Comparison of ENCODE assay signal across 8 mouse cellular contexts in genomic region chr17:12915881-12916583, GRCm38 (mm10). TPM values are rescaled to one million over a fixed set of nuclear protein-coding genes. Genes with fewer than 3 reads are reported as not detected.
DNase-seq lines count a peak whose midpoint lies in the region; ATAC-seq and TF ChIP-seq lines count a peak whose summit lies in the region.

Mrpl18 (minus strand) TSS chr17:12916345.

- H3K36me3 ChIP-seq in forebrain, embryonic 10.5 days (replicated peaks), result peaks cover 74% of the 10 kb centered on the region
- H3K36me3 ChIP-seq in heart, embryonic 15.5 days, result peaks cover 52% of the 10 kb centered on the region
- H3K36me3 ChIP-seq in liver, embryonic 14.5 days (replicated peaks; ENCODE audit: control insufficient read depth, insufficient read depth, low read depth), result peaks cover 61% of the 10 kb centered on the region
- peaks cover 13% of the 10 kb centered on the region for H3K36me3 ChIP-seq in neural tube, embryonic 11.5 days (ENCODE audit: control insufficient read depth, insufficient read depth, low read length)
- peaks cover 9% of the 10 kb centered on the region for H3K36me3 ChIP-seq in stomach, postnatal 0 days (ENCODE audit: control insufficient read depth, insufficient read depth, low read length)

- peaks cover 17% of the 10 kb centered on the region for H3K4me1 ChIP-seq in forebrain, embryonic 10.5 days
- peaks cover 14% of the 10 kb centered on the region for H3K4me1 ChIP-seq in heart, embryonic 15.5 days (replicated peaks)
- peaks cover 5 to 8% of the 10 kb centered on the region in 2 experiments; a peak in 3 of 4 replicates for H3K4me1 ChIP-seq in liver, embryonic 14.5 days (replicated peaks; ENCODE audit: control insufficient read depth in 2 of 2, insufficient read depth in 2 of 2, low read length in 1 of 2)
- no peaks in the 10 kb centered on the region; the same call in 1 of the 2 replicates for H3K4me1 ChIP-seq in neural tube, embryonic 11.5 days (ENCODE audit: control insufficient read depth, insufficient read depth, low read length)
- H3K4me1 ChIP-seq in stomach, postnatal 0 days (replicated peaks; ENCODE audit: control insufficient read depth, insufficient read depth), result peaks cover 4% of the 10 kb centered on the region; the same call in 1 of the 2 replicates

- H3K9me3 ChIP-seq in forebrain, embryonic 10.5 days, result no peaks in the 10 kb centered on the region
- no peaks in the 10 kb centered on the region for H3K9me3 ChIP-seq in heart, embryonic 15.5 days (replicated peaks)
- H3K9me3 ChIP-seq in liver, embryonic 14.5 days (ENCODE audit: control insufficient read depth, low read length), result no peaks in the 10 kb centered on the region
- H3K9me3 ChIP-seq in neural tube, embryonic 11.5 days (ENCODE audit: control insufficient read depth, low read length), result no peaks in the 10 kb centered on the region
- no peaks in the 10 kb centered on the region for H3K9me3 ChIP-seq in stomach, postnatal 0 days (ENCODE audit: control insufficient read depth, low read length)

- under 1% methylated on average over 56 of the region's 56 CpGs for WGBS in forebrain, embryonic 10.5 days
- WGBS in heart, embryonic 15.5 days, result under 1% methylated on average over 56 of the region's 56 CpGs
- WGBS in liver, embryonic 14.5 days (ENCODE audit: insufficient replicate concordance), result under 1% methylated on average over 56 of the region's 56 CpGs
- under 1% methylated on average over 56 of the region's 56 CpGs for WGBS in neural tube, embryonic 11.5 days
- under 1% methylated on average over 56 of the region's 56 CpGs for WGBS in stomach, postnatal 0 days

- DNase-seq in CD8-positive naive resting alpha-beta T cell, adult 2 months (ENCODE audit: low read depth in 2 of 2, low spot score in 2 of 2), result peak; percentile 96
- peak; percentile 99 for DNase-seq in c-Kit-positive CD71-negative TER-119-negative erythroid progenitor cells, embryonic 14.5 days (ENCODE audit: low read depth)
- peak; percentile 100 for DNase-seq in forebrain, embryonic 10.5 days (ENCODE audit: extremely low spot score, low spot score)
- peak; percentile 99 to 100 for DNase-seq in kidney, postnatal 25 days
- DNase-seq in liver, embryonic 14.5 days (ENCODE audit: low read depth in 3 of 3, low spot score in 3 of 3), result peak; percentile 99
- peak; percentile 99 for DNase-seq in neural tube, embryonic 11.5 days (ENCODE audit: low spot score)
- DNase-seq in stomach, postnatal 0 days (ENCODE audit: low spot score), result peak; percentile 100

- TF ChIP-seq EP300 in liver, embryonic 14.5 days (IDR thresholded peaks at IDR 0.05; ENCODE audit: low read depth), result no peak
- no peak for TF ChIP-seq EP300 in stomach, postnatal 0 days (optimal IDR thresholded peaks at IDR 0.05)

- peak within 1 kb of the TSS; percentile 96 for H3K27ac ChIP-seq in forebrain, embryonic 10.5 days
- H3K27ac ChIP-seq in heart, embryonic 15.5 days, result peak within 1 kb of the TSS; percentile 93
- peak within 1 kb of the TSS; percentile 73 for H3K27ac ChIP-seq in liver, embryonic 14.5 days
- H3K27ac ChIP-seq in neural tube, embryonic 11.5 days (ENCODE audit: low read depth, low read length), result peak within 1 kb of the TSS; percentile 85
- peak within 1 kb of the TSS; percentile 97 for H3K27ac ChIP-seq in stomach, postnatal 0 days (replicated peaks)

- H3K27me3 ChIP-seq in forebrain, embryonic 10.5 days (ENCODE audit: poor library complexity, severe bottlenecking), result no peaks in the 10 kb centered on the region
- H3K27me3 ChIP-seq in heart, embryonic 15.5 days, result no peaks in the 10 kb centered on the region
- H3K27me3 ChIP-seq in liver, embryonic 14.5 days (ENCODE audit: control insufficient read depth, insufficient read depth, low read length), result no peaks in the 10 kb centered on the region
- H3K27me3 ChIP-seq in neural tube, embryonic 11.5 days (ENCODE audit: control insufficient read depth, insufficient read depth, low read length), result no peaks in the 10 kb centered on the region
- H3K27me3 ChIP-seq in stomach, postnatal 0 days (ENCODE audit: control insufficient read depth, insufficient read depth, low read length), result no peaks in the 10 kb centered on the region

- H3K9ac ChIP-seq in heart, embryonic 15.5 days, result peak within 1 kb of the TSS; percentile 98
- H3K9ac ChIP-seq in liver, embryonic 14.5 days (replicated peaks), result peak within 1 kb of the TSS; percentile 90
- H3K9ac ChIP-seq in neural tube, embryonic 11.5 days (ENCODE audit: low read length), result peak within 1 kb of the TSS; percentile 97
- H3K9ac ChIP-seq in stomach, postnatal 0 days (ENCODE audit: low read length), result peak within 1 kb of the TSS; percentile 86

- H3K4me2 ChIP-seq in heart, embryonic 15.5 days, result peak within 1 kb of the TSS; percentile 84
- H3K4me2 ChIP-seq in liver, embryonic 14.5 days (ENCODE audit: low read depth), result peak within 1 kb of the TSS; percentile 91
- peak within 1 kb of the TSS; percentile 86 for H3K4me2 ChIP-seq in neural tube, embryonic 11.5 days (ENCODE audit: low read depth)
- H3K4me2 ChIP-seq in stomach, postnatal 0 days (replicated peaks; ENCODE audit: low read depth), result peak within 1 kb of the TSS; percentile 81

- no peak for TF ChIP-seq CTCF in liver, embryonic 14.5 days (IDR thresholded peaks at IDR 0.05; ENCODE audit: low read depth)
- no peak; the same call in 1 of the 2 replicates for TF ChIP-seq CTCF in stomach, postnatal 0 days (IDR thresholded peaks at IDR 0.05; ENCODE audit: low read depth)

- peak within 1 kb of the TSS; percentile 80 for H3K4me3 ChIP-seq in forebrain, embryonic 10.5 days
- H3K4me3 ChIP-seq in heart, embryonic 15.5 days, result peak within 1 kb of the TSS; percentile 87
- peak within 1 kb of the TSS; percentile 73 to 88 for H3K4me3 ChIP-seq in liver, embryonic 14.5 days (ENCODE audit: insufficient read depth in 1 of 2, low read depth in 2 of 2, low read length in 2 of 2)
- H3K4me3 ChIP-seq in neural tube, embryonic 11.5 days (ENCODE audit: low read depth, low read length), result peak within 1 kb of the TSS; percentile 92
- peak within 1 kb of the TSS; percentile 61 for H3K4me3 ChIP-seq in stomach, postnatal 0 days (ENCODE audit: low read depth, low read length)

- peak; percentile 99 for ATAC-seq in heart, embryonic 15.5 days (replicated peaks; ENCODE audit: insufficient number of reproducible peaks, insufficient read depth, low FRiP score, low read depth)
- ATAC-seq in liver, embryonic 14.5 days (ENCODE audit: insufficient read depth), result peak; percentile 97
- peak; percentile 99 for ATAC-seq in neural tube, embryonic 11.5 days (ENCODE audit: insufficient read depth, low FRiP score, low TSS enrichment)
- peak; percentile 100 for ATAC-seq in stomach, postnatal 0 days (ENCODE audit: low FRiP score, low TSS enrichment)

RNA-seq across cellular contexts. Expression of gene Mrpl18, which starts in this region (rescaled TPM):
- 199 and 207 TPM in 2 replicates for polyA plus RNA-seq in forebrain, embryonic 10.5 days (2016; fragmentation: Nextera tagmentation; extraction: Ambion mirVana)
- polyA plus RNA-seq in heart, embryonic 15.5 days (2015; fragmentation: Nextera tagmentation; extraction: Ambion mirVana), result 165 and 199 TPM in 2 replicates
- 45.5 and 55.4 TPM in 2 replicates for polyA plus RNA-seq in liver, embryonic 14.5 days (2012; rRNA removed)
- polyA plus RNA-seq in liver, embryonic 14.5 days (2014; fragmentation: Nextera tagmentation; extraction: Ambion mirVana), result 107 and 111 TPM in 2 replicates
- 159 TPM in 2 replicates for polyA plus RNA-seq in neural tube, embryonic 11.5 days (2014; fragmentation: Nextera tagmentation; extraction: Ambion mirVana)
- polyA plus RNA-seq in stomach, postnatal 0 days (2015; fragmentation: Nextera tagmentation; extraction: Ambion mirVana), result 93.7 and 101 TPM in 2 replicates

Comparison
In these comparisons a context has a peak if more than half of its experiments do, and no peak if none do; other contexts are left out.
1. Peak in every context shown above with its lines: DNase-seq, ATAC-seq, H3K4me3 ChIP-seq and H3K27ac ChIP-seq.